Mouse (Mus musculus) small intestine, adult 2 months (tissue): ENCODE measurements around the gene Cyp2s1. TPM values are rescaled to one million over a fixed set of nuclear protein-coding genes. Genes with fewer than 3 reads are reported as not detected.

Experiments
- H3K27ac ChIP-seq: fragments of 200-500 bp; 2 replicates; pipeline ENCODE4 v1.5.1; 2012; ENCODE audit warnings: low read depth, low read length, control low read depth, inconsistent platforms; ENCODE audit not compliant: insufficient read depth
- H3K27me3 ChIP-seq: fragments of 200-500 bp; 2 replicates; pipeline ENCODE4 v1.6.1; 2012; ENCODE audit warnings: mild to moderate bottlenecking, moderate library complexity, low read length, inconsistent platforms; ENCODE audit not compliant: control insufficient read depth, insufficient read depth
- H3K36me3 ChIP-seq: fragments of 200-500 bp; 2 replicates; pipeline ENCODE4 v1.6.1; 2012; ENCODE audit warnings: mild to moderate bottlenecking, low read length, control low read depth, inconsistent platforms; ENCODE audit not compliant: control insufficient read depth, insufficient read depth
- H3K4me1 ChIP-seq: fragments of 200-500 bp; 2 replicates; pipeline ENCODE4 v1.6.1; 2012; ENCODE audit warnings: low read length, inconsistent platforms, mixed read lengths; ENCODE audit not compliant: control insufficient read depth, insufficient read depth, insufficient read length
- H3K4me3 ChIP-seq: fragments of 200-500 bp; 2 replicates; pipeline ENCODE4 v1.5.1; 2012; ENCODE audit warnings: low read depth, mild to moderate bottlenecking, control low read depth, inconsistent platforms, low read length, moderate library complexity
- CTCF ChIP-seq: fragments of 200-500 bp; IDR thresholded peaks from 2 replicates; pipeline ENCODE4 v1.5.1; 2012; ENCODE audit warnings: low read depth, mild to moderate bottlenecking, control low read depth, inconsistent platforms, low read length, moderate library complexity, mixed read lengths; ENCODE audit not compliant: insufficient replicate concordance, insufficient read length; ENCODE audit errors: extremely low read depth
- POLR2A ChIP-seq: fragments of 200-500 bp; IDR thresholded peaks from 2 replicates; pipeline ENCODE4 v1.6.1; 2012; ENCODE audit warnings: low read depth, mild to moderate bottlenecking, control low read depth, inconsistent platforms, low read length, moderate library complexity
- WGBS: fragments of 180-500 bp; shearing (Covaris S2); methylation state at CpG from one replicate; pipeline ENCODE4 v1.1.7; 2018; 5-methylcytosine and 5-hydroxymethylcytosine counted together
- polyA plus RNA-seq: library from polyadenylated mRNA; depleted of rRNA; stranded (reverse); fragments of >200 nt; gene quantifications from 2 replicates; pipeline ENCODE4 v1.2.3, GENCODE M21; 2012

Gene Cyp2s1
- polyA plus RNA-seq, 1 experiment: 74.2 TPM

- H3K27me3 ChIP-seq: no peaks in the 10 kb centered on the region
- TF ChIP-seq CTCF (peak; percentile 75; the same call in 1 of the 2 replicates), POLR2A (no peak)
- no peaks in the 10 kb centered on the region for H3K36me3 ChIP-seq
- peaks cover 8% of the 10 kb centered on the region; the same call in 1 of the 2 replicates for H3K4me1 ChIP-seq
- peak overlapping the region; percentile 44; the same call in 1 of the 2 replicates for H3K27ac ChIP-seq
- peak overlapping the region; percentile 65 for H3K4me3 ChIP-seq
- WGBS: 13% methylated on average over 13 of the region's 13 CpGs
Observed at GRCm38 (mm10) chr7:25847722-25848443, 31.2 kb upstream of the Cyp2s1 start.

DNA sequence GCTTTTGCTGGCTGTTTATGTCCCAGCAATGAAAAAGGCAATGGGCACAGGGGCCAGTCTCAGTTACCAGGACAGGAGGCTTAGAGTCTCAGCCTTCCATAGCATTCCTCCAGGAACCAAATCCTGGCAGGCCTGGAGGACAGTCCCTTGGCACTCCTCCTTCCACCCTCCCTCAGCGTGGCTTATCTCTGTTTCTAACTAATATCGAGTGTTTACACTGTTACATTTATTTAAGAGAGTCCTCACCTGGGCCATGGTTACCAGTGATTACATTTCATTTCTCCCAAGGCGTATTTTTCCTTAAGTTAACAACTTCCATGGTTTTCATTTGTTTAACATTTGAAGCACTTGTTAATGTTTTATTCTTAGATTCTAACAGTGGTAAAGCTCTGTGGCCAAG, 28.2 kb upstream of the Cyp2s1 start:
- Histone ChIP-seq H3K27ac (peak overlapping the region; percentile 43; the same call in 1 of the 2 replicates), H3K4me3 (no peak overlapping the region), H3K36me3 (no peaks in the 10 kb centered on the region), H3K27me3 (no peaks in the 10 kb centered on the region), H3K4me1 (peaks cover 8% of the 10 kb centered on the region; the same call in 1 of the 2 replicates)
- TF ChIP-seq POLR2A: no peak
- no peak for TF ChIP-seq CTCF
- WGBS: 20% methylated on average over 3 of the region's 3 CpGs

GRCm38 (mm10) chr7:25844423-25844822, 27.7 kb upstream of the Cyp2s1 start:
- no peak for TF ChIP-seq POLR2A
- no peak for TF ChIP-seq CTCF
- Histone ChIP-seq H3K27ac (peak overlapping the region; percentile 43; the same call in 1 of the 2 replicates), H3K4me1 (peaks cover 8% of the 10 kb centered on the region; the same call in 1 of the 2 replicates), H3K36me3 (no peaks in the 10 kb centered on the region), H3K27me3 (no peaks in the 10 kb centered on the region), H3K4me3 (no peak overlapping the region)
- 44% methylated on average over 8 of the region's 8 CpGs for WGBS

DNA sequence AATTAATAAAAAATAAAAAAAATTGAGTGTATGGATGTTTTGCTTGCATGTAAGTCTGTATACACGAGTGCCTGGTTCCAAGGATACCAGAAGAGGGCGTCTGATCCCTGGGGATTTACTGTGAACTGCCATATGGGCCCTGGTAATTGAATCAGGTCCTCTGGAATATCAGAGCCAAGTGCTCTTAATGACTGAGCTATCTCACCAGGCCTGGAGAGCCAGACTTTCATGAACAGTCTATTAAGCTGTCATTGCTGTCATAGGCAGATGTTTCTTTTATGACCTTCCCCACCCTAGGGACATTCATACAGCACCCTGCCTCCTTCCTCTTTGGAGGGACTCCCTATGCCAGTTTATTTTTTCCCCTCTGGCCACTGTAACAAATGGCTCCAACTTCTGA, 26.8 kb upstream of the Cyp2s1 start:
- TF ChIP-seq CTCF: no peak
- no peak for TF ChIP-seq POLR2A
- WGBS: 40% methylated on average over 2 of the region's 2 CpGs
- no peak overlapping the region for H3K4me3 ChIP-seq
- peaks cover 8% of the 10 kb centered on the region; the same call in 1 of the 2 replicates for H3K4me1 ChIP-seq
- H3K36me3 ChIP-seq: no peaks in the 10 kb centered on the region
- no peak overlapping the region for H3K27ac ChIP-seq
- no peaks in the 10 kb centered on the region for H3K27me3 ChIP-seq

DNA sequence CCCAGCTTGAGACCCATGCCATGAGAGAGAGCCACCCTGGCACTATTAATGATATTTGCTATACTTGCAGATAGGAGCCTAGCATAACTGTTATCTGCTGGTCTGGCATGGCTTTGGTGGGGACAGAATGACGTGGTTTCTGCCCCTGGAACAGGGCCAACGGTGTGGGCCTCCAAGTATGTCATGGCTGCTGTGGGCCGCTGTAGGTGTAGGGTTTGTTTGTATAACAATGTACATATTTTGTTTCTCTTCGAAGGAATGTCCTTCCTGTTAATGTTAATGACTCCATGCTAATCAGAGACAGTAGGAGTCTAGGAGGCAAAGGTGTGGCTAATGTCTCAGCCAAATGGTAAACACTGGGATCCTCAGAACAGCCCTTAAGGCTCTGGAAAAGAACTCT, 24.2 kb upstream of the Cyp2s1 start:
- TF ChIP-seq POLR2A (no peak), CTCF (no peak)

GRCm38 (mm10) chr7:25835188-25835891, 18.6 kb upstream of the Cyp2s1 start:
- WGBS: 73% methylated on average over 10 of the region's 10 CpGs
- H3K36me3 ChIP-seq: no peaks in the 10 kb centered on the region
- TF ChIP-seq POLR2A (no peak), CTCF (no peak)
- no peak overlapping the region for H3K4me3 ChIP-seq
- H3K4me1 ChIP-seq: peaks cover 3% of the 10 kb centered on the region; the same call in 1 of the 2 replicates
- peak overlapping the region; percentile 50 for H3K27ac ChIP-seq
- no peaks in the 10 kb centered on the region for H3K27me3 ChIP-seq

More for the DNA sequence above, 24.2 kb upstream of the Cyp2s1 start:
- Histone ChIP-seq H3K36me3 (no peaks in the 10 kb centered on the region), H3K27ac (no peak overlapping the region), H3K27me3 (no peaks in the 10 kb centered on the region), H3K4me1 (peaks cover 11% of the 10 kb centered on the region; the same call in 1 of the 2 replicates), H3K4me3 (no peak overlapping the region)
- WGBS: 23% methylated on average over 4 of the region's 4 CpGs

DNA sequence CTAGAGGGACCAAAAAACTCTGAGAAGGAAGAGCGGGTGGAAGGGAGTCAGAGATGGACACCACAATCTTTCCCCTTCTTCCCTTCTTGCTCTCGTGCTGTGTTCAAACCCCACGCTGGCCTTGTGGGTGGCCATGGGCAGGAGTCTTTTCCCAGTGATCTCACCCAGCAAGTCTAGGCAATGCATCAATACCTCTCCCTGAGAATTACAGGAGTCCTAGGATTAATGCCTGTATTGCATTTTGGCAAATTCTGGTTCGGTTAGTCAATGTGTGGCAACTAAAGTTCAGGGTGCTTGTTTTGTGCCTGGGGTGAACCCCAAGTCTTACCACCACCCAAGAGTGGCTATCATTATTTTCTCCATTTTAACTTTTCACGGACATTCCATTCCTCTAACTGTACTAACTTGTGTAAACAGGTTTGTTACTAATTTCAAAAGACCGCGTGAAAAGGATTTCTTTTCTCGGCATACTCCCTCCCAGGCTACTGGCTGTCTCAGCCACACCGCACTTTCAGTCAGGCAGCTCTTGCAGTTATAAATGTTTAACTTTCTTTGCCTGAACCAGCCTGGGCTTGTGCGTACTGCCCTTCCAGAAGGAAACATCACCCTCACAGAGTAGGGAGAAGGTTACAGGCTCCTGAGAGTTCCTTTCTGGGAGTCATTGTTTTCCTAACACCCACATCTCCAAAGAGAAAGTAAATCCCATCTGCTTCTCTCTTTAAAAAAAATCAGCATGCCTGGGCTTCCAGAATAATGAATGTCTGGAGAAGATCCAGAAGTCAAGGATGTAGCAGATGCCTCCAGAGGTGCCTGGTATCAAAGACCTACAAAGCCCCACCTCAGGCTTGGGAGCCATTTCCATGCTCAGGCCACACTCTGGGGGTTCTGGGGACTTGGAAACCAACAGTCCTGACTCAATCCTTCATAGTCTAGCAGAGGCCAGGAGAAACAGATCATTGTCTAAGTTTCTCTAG, 15.1 kb upstream of the Cyp2s1 start:
- H3K27me3 ChIP-seq: no peaks in the 10 kb centered on the region

More for the DNA sequence above, 15.1 kb upstream of the Cyp2s1 start:
- TF ChIP-seq POLR2A: no peak
- TF ChIP-seq CTCF: no peak
- WGBS: 40% methylated on average over 10 of the region's 10 CpGs
- H3K27ac ChIP-seq: no peak overlapping the region
- no peaks in the 10 kb centered on the region for H3K36me3 ChIP-seq
- no peak overlapping the region for H3K4me3 ChIP-seq
- H3K4me1 ChIP-seq: peaks cover 2% of the 10 kb centered on the region
